Mouse (Mus musculus) neural tube, embryonic 12.5 days (tissue): Measurements from ENCODE around the gene Pou3f4. TPM values are rescaled to one million over a fixed set of nuclear protein-coding genes. Genes with fewer than 3 reads are reported as not detected.
A peak's percentile ranks its signal among the peaks of the same experiment; 100 is the strongest.
"Not testable (repeated sequence)": the region's sequence is repeated elsewhere in the genome, so short reads cannot be mapped to it uniquely, and the experiment has no call there.

Experiments
- ATAC-seq: fragments of 200-750 bp; cut with Nextera tagmentation; 2 replicates; pipeline ENCODE4 v1.8.0; 2017; ENCODE audit warnings: low read depth, mild to moderate bottlenecking, moderate TSS enrichment, moderate library complexity; ENCODE audit not compliant: low FRiP score
- H3K27ac ChIP-seq: fragments of 300-500 bp; sonication (generic); 2 replicates; pipeline ENCODE4 v1.5.1; 2016
- H3K27me3 ChIP-seq: fragments of 300-500 bp; sonication (generic); replicated peaks from 2 replicates; pipeline ENCODE4 v1.6.1; 2016; ENCODE audit warnings: mild to moderate bottlenecking
- H3K36me3 ChIP-seq: fragments of 300-500 bp; sonication (generic); 2 replicates; pipeline ENCODE4 v1.6.1; 2016; ENCODE audit warnings: mild to moderate bottlenecking
- H3K4me1 ChIP-seq: fragments of 300-500 bp; sonication (generic); 2 replicates; pipeline ENCODE4 v1.6.1; 2016
- H3K4me2 ChIP-seq: fragments of 300-500 bp; sonication (generic); replicated peaks from 2 replicates; pipeline ENCODE4 v1.6.1; 2016; ENCODE audit warnings: mild to moderate bottlenecking
- H3K4me3 ChIP-seq: fragments of 300-500 bp; sonication (generic); 2 replicates; pipeline ENCODE4 v1.5.1; 2016
- H3K9ac ChIP-seq: fragments of 300-500 bp; sonication (generic); 2 replicates; pipeline ENCODE4 v1.6.1; 2016; ENCODE audit warnings: mild to moderate bottlenecking
- H3K9me3 ChIP-seq: fragments of 300-500 bp; sonication (generic); 2 replicates; pipeline ENCODE4 v1.6.1; 2016; ENCODE audit warnings: mild to moderate bottlenecking
- WGBS: fragments of 180-500 bp; shearing (Covaris S2); methylation state at CpG from one replicate; pipeline ENCODE4 v1.1.7; 2016; 5-methylcytosine and 5-hydroxymethylcytosine counted together
- polyA plus RNA-seq: library from polyadenylated mRNA; unstranded; fragments of >200 nt; fragmentation: Nextera tagmentation; extraction: Ambion mirVana; gene quantifications from 2 replicates; pipeline ENCODE4 v1.2.1, GENCODE M21; 2016

Pou3f4 gene
- 9.0 and 14.4 TPM in 2 replicates for polyA plus RNA-seq

DNA sequence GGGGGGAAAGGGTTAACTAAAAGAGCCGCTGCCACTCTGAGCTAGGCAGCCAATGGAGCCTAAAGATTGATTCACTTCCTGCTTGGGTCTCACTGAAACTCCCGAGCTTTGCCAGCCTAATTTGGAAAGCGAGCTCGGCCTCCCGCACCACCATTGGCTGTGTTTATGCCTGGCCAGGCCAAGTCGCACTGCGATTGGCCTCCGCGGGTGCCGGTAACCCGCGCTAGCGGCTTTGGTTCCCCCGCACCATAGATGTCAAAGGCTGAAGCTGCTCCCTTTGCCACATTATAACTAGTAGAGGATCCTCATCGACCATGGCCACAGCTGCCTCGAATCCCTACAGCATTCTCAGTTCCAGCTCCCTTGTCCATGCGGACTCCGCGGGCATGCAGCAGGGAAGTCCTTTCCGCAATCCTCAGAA is at the start of gene Pou3f4:
Gene Pou3f4, plus strand, starts transcription at position 130 of the 421 bp plus-strand sequence.
- Histone ChIP-seq H3K9ac (peak within 1 kb of the TSS; percentile 61), H3K27me3 (no peaks in the 10 kb centered on the region), H3K27ac (peak within 1 kb of the TSS; percentile 70), H3K4me1 (no peaks in the 10 kb centered on the region), H3K4me2 (peak within 1 kb of the TSS; percentile 58), H3K4me3 (peak within 1 kb of the TSS; percentile 51), H3K9me3 (no peaks in the 10 kb centered on the region), H3K36me3 (no peaks in the 10 kb centered on the region)
- ATAC-seq: peak; percentile 88
- 11% methylated on average over 20 of the region's 20 CpGs for WGBS

DNA sequence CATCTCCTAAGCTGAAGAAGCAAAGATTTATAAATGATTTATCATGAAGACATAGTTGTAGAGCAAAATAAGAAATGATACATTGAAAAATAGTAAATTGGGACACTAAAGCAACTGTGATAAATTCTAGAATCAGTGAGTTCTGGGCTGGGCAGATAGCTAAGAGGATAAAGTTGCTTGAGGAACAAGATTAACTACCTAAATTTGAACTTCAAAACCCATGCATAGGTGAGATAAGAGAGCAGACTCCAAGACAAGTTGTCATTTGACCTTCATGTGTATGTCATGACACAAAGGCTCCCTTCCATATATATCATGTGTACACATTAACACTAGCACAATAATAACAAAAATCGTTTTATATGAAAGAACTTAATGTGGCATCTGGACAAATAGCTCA is 48.1 kb upstream of the Pou3f4 start:
- no peak overlapping the region for H3K4me3 ChIP-seq
- no peak overlapping the region for H3K9ac ChIP-seq
- no peak for ATAC-seq
- no peaks in the 10 kb centered on the region for H3K9me3 ChIP-seq
- H3K4me1 ChIP-seq: no peaks in the 10 kb centered on the region
- no peak overlapping the region for H3K4me2 ChIP-seq
- H3K36me3 ChIP-seq: no peaks in the 10 kb centered on the region
- no peak overlapping the region for H3K27ac ChIP-seq
- no peaks in the 10 kb centered on the region for H3K27me3 ChIP-seq
- WGBS: 77% methylated on average over 1 of the region's 1 CpGs

DNA sequence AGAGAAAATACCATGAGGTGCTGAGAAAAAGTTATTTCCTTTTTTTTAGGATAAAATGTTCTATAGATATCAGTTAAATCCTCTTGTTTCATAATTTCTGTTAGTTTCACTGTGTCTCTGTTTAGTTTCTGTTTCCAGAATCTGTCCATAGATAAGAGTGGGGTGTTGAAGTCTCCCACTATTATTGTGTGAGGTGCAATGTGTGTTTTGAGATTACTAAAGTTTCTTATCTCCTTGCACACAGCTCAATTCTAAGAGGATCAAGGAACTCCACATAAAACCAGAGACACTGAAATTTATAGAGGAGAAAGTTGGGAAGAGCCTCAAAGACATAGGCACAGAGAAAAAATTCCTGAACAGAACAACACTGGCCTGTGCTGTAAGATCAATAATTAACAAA is 39.3 kb upstream of the Pou3f4 start:
- not testable (repeated sequence) for ATAC-seq, H3K4me2 ChIP-seq, H3K9ac ChIP-seq, H3K4me1 ChIP-seq, H3K4me3 ChIP-seq, H3K27ac ChIP-seq, H3K9me3 ChIP-seq, H3K27me3 ChIP-seq, H3K36me3 ChIP-seq

DNA sequence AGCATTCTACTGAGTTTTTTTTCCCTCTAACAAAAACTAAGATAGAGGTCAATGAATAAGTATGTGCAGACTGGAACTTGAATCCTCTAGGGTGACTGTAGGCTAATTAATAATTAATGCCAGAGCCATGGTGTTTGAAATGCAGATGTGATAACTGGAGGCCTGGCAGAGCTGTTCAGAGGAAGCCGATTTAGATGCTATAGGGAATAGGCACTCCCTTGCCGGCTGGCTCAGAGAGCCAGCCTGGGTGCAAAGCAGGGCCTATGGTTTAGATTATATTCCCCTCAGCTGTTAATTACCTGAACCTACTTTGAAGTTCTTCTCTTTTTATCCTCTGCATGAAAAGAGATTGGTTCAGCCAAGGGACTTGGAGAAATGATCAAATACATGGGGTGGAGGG is 11.6 kb upstream of the Pou3f4 start:
- Histone ChIP-seq H3K4me3 (no peak overlapping the region), H3K27me3 (no peaks in the 10 kb centered on the region), H3K9me3 (no peaks in the 10 kb centered on the region), H3K27ac (no peak overlapping the region), H3K36me3 (no peaks in the 10 kb centered on the region), H3K4me2 (no peak overlapping the region), H3K9ac (no peak overlapping the region), H3K4me1 (no peaks in the 10 kb centered on the region)
- WGBS: 27% methylated on average over 2 of the region's 2 CpGs
- ATAC-seq: no peak

DNA sequence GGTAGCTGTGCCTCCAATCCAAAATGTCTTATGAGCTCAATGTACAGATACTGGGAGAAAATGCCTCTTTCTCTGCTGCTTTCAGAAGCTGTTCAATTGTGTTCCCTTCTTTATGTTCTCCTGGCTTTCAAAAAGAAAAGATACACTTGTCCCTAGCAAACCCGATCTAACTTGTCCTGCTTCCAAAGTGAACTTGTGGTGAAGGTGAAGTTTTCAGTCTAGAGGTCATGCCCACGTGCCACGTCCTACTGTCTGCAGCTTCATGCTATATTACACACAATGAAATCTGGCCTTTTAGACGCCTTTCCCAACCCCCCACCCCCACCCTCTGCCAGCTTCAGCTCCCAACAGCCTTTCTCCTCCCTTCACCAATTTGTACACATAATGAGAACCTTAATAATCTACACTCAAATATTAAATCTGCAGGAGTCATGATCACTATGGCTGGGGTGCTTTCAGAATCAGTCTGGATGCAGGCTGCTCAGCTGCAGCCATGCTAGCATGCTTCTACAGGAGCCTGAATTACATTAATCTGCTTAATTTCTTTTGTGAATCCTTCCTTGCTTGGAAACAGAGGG is 4.0 kb upstream of the Pou3f4 start:
- no peaks in the 10 kb centered on the region for H3K36me3 ChIP-seq
- H3K9ac ChIP-seq: no peak overlapping the region
- peak overlapping the region; percentile 26; the same call in 1 of the 2 replicates for H3K27ac ChIP-seq
- no peak overlapping the region; the same call in 1 of the 2 replicates for H3K4me3 ChIP-seq
- no peaks in the 10 kb centered on the region for H3K27me3 ChIP-seq
- peak; percentile 14; the same call in 1 of the 2 replicates for ATAC-seq
- 18% methylated on average over 4 of the region's 4 CpGs for WGBS
- no peaks in the 10 kb centered on the region for H3K9me3 ChIP-seq
- no peaks in the 10 kb centered on the region for H3K4me1 ChIP-seq
- peak overlapping the region; percentile 38 for H3K4me2 ChIP-seq

DNA sequence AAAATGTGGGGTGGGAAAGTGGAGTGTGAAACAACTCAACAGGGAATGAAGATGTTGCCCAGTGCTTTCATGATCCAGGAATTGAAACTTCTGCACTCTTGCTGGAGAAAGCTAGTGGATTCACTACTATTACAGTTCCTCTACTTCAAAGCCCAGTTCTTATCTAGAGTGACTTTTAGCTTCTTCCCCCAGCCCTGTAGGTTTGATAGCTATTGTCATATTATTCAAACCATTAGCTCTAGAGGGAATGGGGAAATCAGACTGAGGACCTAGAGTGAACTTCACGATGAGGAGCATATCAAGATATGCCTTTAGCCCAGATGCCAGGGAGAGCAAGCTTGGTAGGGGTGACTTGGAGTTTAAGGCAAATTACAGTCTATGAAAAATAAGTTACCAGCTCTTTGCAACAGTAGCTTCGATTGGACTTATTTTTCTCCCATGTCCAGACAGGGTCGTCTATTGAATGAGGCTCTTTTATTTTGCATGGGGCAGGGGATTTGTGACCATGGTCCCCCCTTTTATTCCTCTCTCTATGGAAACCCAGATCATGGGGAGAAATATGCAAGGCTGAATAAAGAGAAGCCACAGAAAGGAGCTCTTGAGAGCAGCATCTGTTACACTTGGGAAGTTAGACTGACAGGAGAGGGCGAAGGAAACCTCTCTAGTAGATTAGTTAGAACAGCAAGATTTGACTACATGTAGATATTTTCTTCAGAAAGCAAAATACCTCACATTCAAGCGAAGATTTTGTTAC is 3.1 kb upstream of the Pou3f4 start:
- no peaks in the 10 kb centered on the region for H3K9me3 ChIP-seq
- peak; percentile 11 for ATAC-seq
- WGBS: 35% methylated on average over 5 of the region's 5 CpGs
- H3K4me1 ChIP-seq: no peaks in the 10 kb centered on the region
- H3K27me3 ChIP-seq: no peaks in the 10 kb centered on the region
- peak overlapping the region; percentile 38 for H3K4me2 ChIP-seq
- peak overlapping the region; percentile 26; the same call in 1 of the 2 replicates for H3K27ac ChIP-seq
- H3K36me3 ChIP-seq: no peaks in the 10 kb centered on the region
- H3K4me3 ChIP-seq: 0 out of 2 replicates have a peak overlapping the region, but pooled peaks have one; percentile 2
- no peak overlapping the region for H3K9ac ChIP-seq

DNA sequence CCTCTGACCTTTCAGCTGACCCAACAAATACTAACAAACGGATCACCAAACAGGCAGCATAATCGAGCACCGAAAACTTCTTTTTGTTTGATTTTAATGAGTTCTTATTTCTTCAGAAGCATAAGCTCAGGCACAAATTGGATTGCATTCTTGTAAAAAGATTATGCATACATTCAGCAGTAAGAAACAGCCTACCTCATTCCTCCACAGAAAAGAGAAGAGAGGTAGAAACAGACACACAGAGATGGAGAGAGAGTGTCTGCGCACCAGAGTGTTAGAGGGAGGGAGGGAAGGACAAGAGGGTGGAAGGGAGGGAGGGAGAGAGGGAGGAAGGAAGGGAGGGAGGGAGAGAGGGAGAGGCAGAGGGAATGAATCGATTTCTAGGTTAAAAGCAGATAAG is 2.0 kb upstream of the Pou3f4 start:
- no peak overlapping the region for H3K9ac ChIP-seq
- H3K4me2 ChIP-seq: peak overlapping the region; percentile 38
- ATAC-seq: no peak
- no peaks in the 10 kb centered on the region for H3K27me3 ChIP-seq
- WGBS: 19% methylated on average over 5 of the region's 5 CpGs
- no peak overlapping the region for H3K27ac ChIP-seq
- peak overlapping the region; percentile 26 for H3K4me3 ChIP-seq
- H3K36me3 ChIP-seq: no peaks in the 10 kb centered on the region
- no peaks in the 10 kb centered on the region for H3K9me3 ChIP-seq
- H3K4me1 ChIP-seq: no peaks in the 10 kb centered on the region

DNA sequence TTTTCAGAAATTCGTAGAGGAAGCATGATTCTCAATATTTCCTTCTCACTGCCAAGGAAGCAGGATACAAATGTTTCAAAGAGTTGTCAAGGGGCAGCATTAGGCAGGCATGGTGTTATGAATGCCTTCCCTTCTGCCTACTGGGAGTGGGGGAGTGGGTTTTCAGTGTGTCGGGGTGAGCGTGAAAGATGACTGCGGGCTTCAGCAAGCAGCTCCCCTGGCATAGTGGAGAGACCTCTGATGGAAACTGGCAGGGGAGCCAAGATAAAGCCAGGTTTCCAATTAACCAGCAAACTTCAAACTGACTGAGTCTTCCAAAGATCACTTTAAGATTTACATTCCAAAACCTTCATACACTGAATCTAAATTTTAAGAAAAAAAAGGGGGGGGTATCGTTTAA is 679 bp upstream of the Pou3f4 start:
- no peaks in the 10 kb centered on the region for H3K4me1 ChIP-seq
- no peak overlapping the region for H3K9ac ChIP-seq
- H3K27ac ChIP-seq: no peak overlapping the region
- H3K4me3 ChIP-seq: peak overlapping the region; percentile 17; the same call in 1 of the 2 replicates
- peak overlapping the region; percentile 58 for H3K4me2 ChIP-seq
- H3K9me3 ChIP-seq: no peaks in the 10 kb centered on the region
- ATAC-seq: no peak
- no peaks in the 10 kb centered on the region for H3K36me3 ChIP-seq
- no peaks in the 10 kb centered on the region for H3K27me3 ChIP-seq
- WGBS: 19% methylated on average over 5 of the region's 5 CpGs

DNA sequence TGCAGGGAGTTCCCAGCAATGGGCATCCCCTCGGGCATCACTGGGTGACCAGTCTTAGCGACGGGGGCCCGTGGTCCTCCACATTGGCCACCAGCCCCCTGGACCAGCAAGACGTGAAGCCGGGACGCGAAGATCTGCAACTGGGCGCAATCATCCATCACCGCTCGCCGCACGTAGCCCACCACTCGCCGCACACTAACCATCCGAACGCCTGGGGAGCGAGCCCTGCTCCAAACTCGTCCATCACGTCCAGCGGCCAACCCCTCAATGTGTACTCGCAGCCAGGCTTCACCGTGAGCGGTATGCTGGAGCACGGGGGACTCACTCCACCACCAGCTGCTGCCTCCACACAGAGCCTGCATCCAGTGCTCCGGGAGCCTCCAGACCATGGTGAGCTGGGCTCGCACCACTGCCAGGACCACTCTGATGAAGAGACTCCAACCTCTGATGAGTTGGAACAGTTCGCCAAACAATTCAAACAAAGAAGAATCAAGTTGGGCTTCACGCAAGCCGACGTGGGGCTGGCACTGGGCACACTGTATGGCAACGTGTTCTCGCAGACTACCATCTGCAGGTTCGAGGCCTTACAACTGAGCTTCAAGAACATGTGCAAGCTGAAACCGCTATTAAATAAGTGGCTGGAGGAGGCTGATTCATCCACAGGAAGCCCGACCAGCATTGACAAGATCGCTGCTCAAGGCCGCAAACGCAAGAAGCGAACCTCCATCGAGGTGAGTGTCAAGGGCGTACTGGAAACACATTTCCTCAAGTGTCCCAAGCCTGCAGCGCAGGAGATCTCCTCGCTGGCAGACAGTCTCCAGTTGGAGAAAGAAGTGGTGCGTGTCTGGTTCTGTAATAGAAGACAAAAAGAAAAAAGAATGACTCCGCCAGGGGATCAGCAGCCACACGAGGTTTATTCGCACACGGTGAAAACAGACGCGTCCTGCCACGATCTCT is 790 bp downstream of the Pou3f4 start:
- no peaks in the 10 kb centered on the region for H3K9me3 ChIP-seq
- no peaks in the 10 kb centered on the region for H3K27me3 ChIP-seq
- H3K4me3 ChIP-seq: peak overlapping the region; percentile 51
- no peaks in the 10 kb centered on the region for H3K36me3 ChIP-seq
- peak overlapping the region; percentile 70 for H3K27ac ChIP-seq
- H3K4me2 ChIP-seq: peak overlapping the region; percentile 58
- 15% methylated on average over 52 of the region's 52 CpGs for WGBS
- peak; percentile 28 for ATAC-seq
- peak overlapping the region; percentile 61 for H3K9ac ChIP-seq
- no peaks in the 10 kb centered on the region for H3K4me1 ChIP-seq

DNA sequence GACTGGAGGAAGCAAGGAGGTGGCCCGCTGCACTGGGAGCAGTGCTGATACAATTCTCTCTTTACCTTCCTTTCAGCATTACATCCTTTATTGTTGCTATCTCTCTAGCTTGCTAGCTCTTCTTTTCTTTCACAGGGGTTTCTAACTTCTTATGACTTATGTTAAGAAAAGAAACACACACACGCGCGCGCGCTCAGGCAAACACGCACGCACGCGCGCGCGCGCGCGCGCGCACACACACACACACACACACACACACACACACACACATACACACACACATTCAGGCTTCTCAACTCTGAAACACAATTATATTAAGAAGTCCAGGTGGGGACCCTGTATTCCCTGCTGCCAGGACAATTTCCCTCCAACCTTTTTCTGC is 1.5 kb downstream of the Pou3f4 start:
- H3K36me3 ChIP-seq: no peaks in the 10 kb centered on the region
- H3K4me3 ChIP-seq: peak overlapping the region; percentile 51
- no peaks in the 10 kb centered on the region for H3K4me1 ChIP-seq
- H3K4me2 ChIP-seq: peak overlapping the region; percentile 58
- H3K9me3 ChIP-seq: no peaks in the 10 kb centered on the region
- ATAC-seq: no peak
- no peaks in the 10 kb centered on the region for H3K27me3 ChIP-seq
- H3K27ac ChIP-seq: peak overlapping the region; percentile 70
- peak overlapping the region; percentile 61 for H3K9ac ChIP-seq
- 27% methylated on average over 18 of the region's 18 CpGs for WGBS

DNA sequence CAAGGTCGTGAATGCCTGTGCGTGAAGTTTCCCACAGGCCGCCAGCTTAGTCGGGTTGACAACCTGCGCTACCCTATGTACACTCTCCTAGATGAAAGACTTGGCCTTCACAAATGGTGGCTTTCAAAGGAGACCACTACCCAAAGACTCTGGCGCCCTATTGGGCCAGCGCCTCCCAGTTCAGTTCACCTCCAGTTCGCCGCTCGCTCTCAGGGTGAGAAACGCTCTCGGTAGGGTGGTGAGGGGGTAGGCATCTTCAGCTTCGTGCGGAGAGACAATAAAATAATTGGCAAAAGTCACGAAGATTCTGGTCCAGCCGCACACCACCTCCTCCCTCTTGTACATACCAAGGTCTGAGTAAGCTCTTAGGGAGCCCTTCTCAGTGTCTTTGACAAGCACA is 2.5 kb downstream of the Pou3f4 start:
- no peaks in the 10 kb centered on the region for H3K9me3 ChIP-seq
- H3K4me2 ChIP-seq: peak overlapping the region; percentile 58
- H3K4me3 ChIP-seq: peak overlapping the region; percentile 51
- no peak overlapping the region for H3K27ac ChIP-seq
- peak overlapping the region; percentile 61 for H3K9ac ChIP-seq
- H3K4me1 ChIP-seq: no peaks in the 10 kb centered on the region
- H3K36me3 ChIP-seq: no peaks in the 10 kb centered on the region
- no peak for ATAC-seq
- 12% methylated on average over 16 of the region's 16 CpGs for whole genome bisulfite sequencing
- H3K27me3 ChIP-seq: no peaks in the 10 kb centered on the region

DNA sequence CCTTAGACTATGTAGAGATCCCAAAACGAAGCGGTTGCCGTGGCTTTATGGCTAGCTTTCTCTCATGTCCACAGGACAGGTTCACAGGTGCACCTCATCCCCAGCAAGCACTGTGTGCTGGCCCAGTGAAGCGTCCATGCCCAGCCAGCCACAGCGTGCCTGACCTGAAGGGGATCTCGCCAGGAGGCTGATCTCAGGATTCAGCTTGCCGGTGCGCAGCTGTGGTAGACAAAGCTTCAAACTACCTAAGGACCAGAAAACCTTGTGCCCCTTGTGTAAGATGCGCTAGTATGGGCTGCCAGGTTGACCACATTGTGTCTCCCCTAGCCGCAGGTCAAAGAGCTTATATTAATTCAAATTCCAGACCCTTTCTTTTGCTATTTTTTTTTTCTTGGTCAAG is 3.1 kb downstream of the Pou3f4 start:
- no peak for ATAC-seq
- peak overlapping the region; percentile 51 for H3K4me3 ChIP-seq
- H3K4me2 ChIP-seq: peak overlapping the region; percentile 58
- no peak overlapping the region for H3K27ac ChIP-seq
- no peaks in the 10 kb centered on the region for H3K9me3 ChIP-seq
- 20% methylated on average over 10 of the region's 10 CpGs for WGBS
- no peaks in the 10 kb centered on the region for H3K4me1 ChIP-seq
- peak overlapping the region; percentile 61 for H3K9ac ChIP-seq
- H3K27me3 ChIP-seq: no peaks in the 10 kb centered on the region
- H3K36me3 ChIP-seq: no peaks in the 10 kb centered on the region
